Mouse (Mus musculus): Measurements from ENCODE around the gene Rad51b. TPM values are rescaled to one million over a fixed set of nuclear protein-coding genes. Genes with fewer than 3 reads are reported as not detected.
"Not testable (repeated sequence)": the region's sequence is repeated elsewhere in the genome, so short reads cannot be mapped to it uniquely, and the experiment has no call there.

Rad51b gene
- total and polyA plus RNA-seq, 3 experiments = 6.5 to 8.6 (median 8.5) TPM

DNA sequence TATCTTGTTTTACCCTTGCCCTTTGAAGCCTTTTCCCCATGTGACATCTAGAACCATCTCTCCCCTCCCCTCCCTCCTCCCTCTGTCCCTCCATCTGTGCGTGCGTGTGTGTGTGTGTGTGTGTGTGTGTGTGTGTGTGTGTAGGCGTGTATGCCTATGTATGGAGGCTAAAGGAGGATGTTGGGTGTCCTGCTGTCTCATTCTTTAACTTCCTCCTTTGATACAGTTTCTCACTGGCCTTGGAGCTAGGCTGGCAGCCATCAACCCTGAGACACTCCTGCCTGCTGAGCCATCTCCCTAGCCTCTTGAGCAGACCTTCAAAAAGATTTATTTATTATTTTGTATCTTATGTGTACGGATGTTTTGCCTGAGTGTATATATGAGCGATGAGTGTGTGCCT lies 23.8 kb downstream of the Rad51b start:
- peaks cover 3 to 51% of the 10 kb centered on the region in 2 experiments for H3K36me3 ChIP-seq (replicated peaks in 1 of 2; ENCODE audit: control insufficient read depth in 1 of 2, insufficient read depth in 1 of 2, low read length in 1 of 2)
- no peaks in the 10 kb centered on the region for H3K79me2 ChIP-seq (replicated peaks; ENCODE audit: control insufficient read depth, extremely low read depth, insufficient read depth, poor library complexity, severe bottlenecking)
- no peak overlapping the region for H3K9ac ChIP-seq (ENCODE audit: insufficient read depth, low read depth)
- DNase-seq (ENCODE audit: extremely low read depth) = peak; percentile 6
- in situ Hi-C loops (cut with MboI; ENCODE audit: low pct_ligation_motif_present, low pct_unique_long_range_greater_than_20kb, low sequenced_read_pairs) (no loop called here), dilution Hi-C loops (cut with MboI; ENCODE audit: extremely low pct_ligation_motif_present, extremely low pct_unique_long_range_greater_than_20kb, low sequenced_read_pairs) (no loop called here)
- H3K4me1 ChIP-seq (ENCODE audit: control insufficient read depth in 1 of 2, insufficient read depth in 2 of 2) = peaks cover 4 to 20% of the 10 kb centered on the region in 2 experiments
- no peak overlapping the region for H3K4me2 ChIP-seq (ENCODE audit: insufficient read depth, low read depth, poor library complexity, severe bottlenecking)
- TF ChIP-seq CTCF (conservative IDR thresholded peaks at IDR 0.05 in 1 of 2, IDR thresholded peaks at IDR 0.05 in 1 of 2; ENCODE audit: low read depth in 2 of 2, low read length in 2 of 2) (no peak), MAFK (IDR thresholded peaks at IDR 0.05; ENCODE audit: insufficient replicate concordance, low read length) (no peak), ZNF384 (IDR thresholded peaks at IDR 0.05; ENCODE audit: low read depth, low read length) (no peak), TBP (conservative IDR thresholded peaks at IDR 0.05; ENCODE audit: low read depth, low read length) (no peak), MXI1 (IDR thresholded peaks at IDR 0.05; ENCODE audit: low read depth, low read length) (no peak), USF2 (conservative IDR thresholded peaks at IDR 0.05; ENCODE audit: low read depth, low read length) (no peak), TCF12 (IDR thresholded peaks at IDR 0.05; ENCODE audit: low read depth, low read length) (no peak), GABPA (IDR thresholded peaks at IDR 0.05; ENCODE audit: insufficient replicate concordance, low read depth, low read length) (no peak), POLR2A (IDR thresholded peaks at IDR 0.05; ENCODE audit: low read depth, low read length) (no peak), UBTF (IDR thresholded peaks at IDR 0.05; ENCODE audit: low read depth, low read length) (no peak), BHLHE40 (IDR thresholded peaks at IDR 0.05; ENCODE audit: low read depth, low read length) (no peak), CHD2 (IDR thresholded peaks at IDR 0.05; ENCODE audit: low read length) (no peak), SMC3 (IDR thresholded peaks at IDR 0.05; ENCODE audit: low read depth, low read length) (no peak), JUND (conservative IDR thresholded peaks at IDR 0.05; ENCODE audit: low read depth, low read length) (no peak), USF1 (IDR thresholded peaks at IDR 0.05; ENCODE audit: low read depth, low read length) (no peak), ZC3H11A (IDR thresholded peaks at IDR 0.05; ENCODE audit: low read depth, low read length) (no peak), ETS1 (conservative IDR thresholded peaks at IDR 0.05; ENCODE audit: low read depth, low read length) (no peak), E2F4 (IDR thresholded peaks at IDR 0.05; ENCODE audit: insufficient replicate concordance, low read depth, low read length) (no peak)
- no peak overlapping the region for H3K4me3 ChIP-seq (replicated peaks in 1 of 3; ENCODE audit: low read depth in 2 of 3, low read length in 2 of 3, poor library complexity in 1 of 3)
- H3K9me3 ChIP-seq (replicated peaks; ENCODE audit: low read length) = no peaks in the 10 kb centered on the region
- no peaks in the 10 kb centered on the region for H3K27me3 ChIP-seq (replicated peaks)
- H3K27ac ChIP-seq (ENCODE audit: insufficient read depth, low read depth) = no peak overlapping the region

DNA sequence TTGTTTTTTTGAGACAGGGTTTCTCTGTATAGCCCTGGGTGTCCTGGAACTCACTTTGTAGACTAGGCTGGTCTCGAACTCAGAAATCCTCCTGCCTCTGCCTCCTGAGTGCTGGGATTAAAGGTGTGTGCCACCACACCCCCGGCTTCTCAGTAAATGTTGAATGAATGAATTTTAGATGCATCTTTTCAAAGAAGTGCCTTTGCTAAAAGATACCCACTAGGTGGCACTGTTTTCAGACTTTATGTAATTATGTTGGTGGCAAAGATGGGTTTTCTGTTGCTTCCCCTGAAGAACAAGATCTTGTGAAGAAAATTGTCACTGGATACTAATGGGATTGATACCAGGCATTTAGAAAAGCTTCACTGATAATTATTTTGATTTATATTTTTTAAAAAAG lies 25.5 kb downstream of the Rad51b start:
- peak; percentile 47 for DNase-seq (ENCODE audit: extremely low read depth)
- dilution Hi-C loops (cut with MboI; ENCODE audit: extremely low pct_ligation_motif_present, extremely low pct_unique_long_range_greater_than_20kb, low sequenced_read_pairs) = not testable (repeated sequence)
- peaks cover 5 to 51% of the 10 kb centered on the region in 2 experiments for H3K36me3 ChIP-seq (replicated peaks in 1 of 2; ENCODE audit: control insufficient read depth in 1 of 2, insufficient read depth in 1 of 2, low read length in 1 of 2)

More for the DNA sequence above, 25.5 kb downstream of the Rad51b start:
- H3K4me3 ChIP-seq (replicated peaks in 1 of 3; ENCODE audit: low read depth in 2 of 3, low read length in 2 of 3, poor library complexity in 1 of 3); H3K4me2 ChIP-seq (ENCODE audit: insufficient read depth, low read depth, poor library complexity, severe bottlenecking); H3K9me3 ChIP-seq (replicated peaks; ENCODE audit: low read length); H3K79me2 ChIP-seq (replicated peaks; ENCODE audit: control insufficient read depth, extremely low read depth, insufficient read depth, poor library complexity, severe bottlenecking); H3K27me3 ChIP-seq (replicated peaks); in situ Hi-C loops (cut with MboI; ENCODE audit: low pct_ligation_motif_present, low pct_unique_long_range_greater_than_20kb, low sequenced_read_pairs); H3K27ac ChIP-seq (ENCODE audit: insufficient read depth, low read depth); H3K9ac ChIP-seq (ENCODE audit: insufficient read depth, low read depth): not testable (repeated sequence)
- peaks cover 4 to 20% of the 10 kb centered on the region in 2 experiments for H3K4me1 ChIP-seq (ENCODE audit: control insufficient read depth in 1 of 2, insufficient read depth in 2 of 2)
- peak; percentile 44 for TF ChIP-seq RAD21 (IDR thresholded peaks at IDR 0.05; ENCODE audit: low read depth, low read length)
- TF ChIP-seq CTCF (conservative IDR thresholded peaks at IDR 0.05 in 1 of 2, IDR thresholded peaks at IDR 0.05 in 1 of 2; ENCODE audit: low read depth in 2 of 2, low read length in 2 of 2) = peak; percentile 42 to 65
- TF ChIP-seq SMC3 (IDR thresholded peaks at IDR 0.05; ENCODE audit: low read depth, low read length) = peak; percentile 35
